Mouse (Mus musculus): ENCODE measurements at regions not wholly inside any gene's neighbourhood (a gene's known extent, or its start where the extent isn't known, plus 50 kb on each side); places are given as distances from the start of the nearest gene placed in this dataset.
A peak's percentile ranks its signal among the peaks of the same experiment; 100 is the strongest.

- no peaks in the 10 kb centered on the region for H3K27me3 ChIP-seq (ENCODE audit: control insufficient read depth, insufficient read depth, low read length, poor library complexity, severe bottlenecking)
- H3K36me3 ChIP-seq (ENCODE audit: control insufficient read depth, insufficient read depth, low read length, poor library complexity, severe bottlenecking), result no peaks in the 10 kb centered on the region
- no peak overlapping the region for H3K9ac ChIP-seq (ENCODE audit: low read depth, poor library complexity, severe bottlenecking)
- H3K4me1 ChIP-seq (ENCODE audit: control insufficient read depth, insufficient read depth, low read length), result peaks cover 5% of the 10 kb centered on the region
- TF ChIP-seq EP300 (IDR thresholded peaks at IDR 0.05; ENCODE audit: insufficient read depth, low read depth, low read length) (peak; percentile 79), POLR2A (IDR thresholded peaks at IDR 0.05; ENCODE audit: insufficient read depth, low read length) (no peak), CTCF (IDR thresholded peaks at IDR 0.05; ENCODE audit: low read depth, low read length) (no peak)
- H3K9me3 ChIP-seq (replicated peaks; ENCODE audit: control insufficient read depth, insufficient read depth, low read length, poor library complexity, severe bottlenecking), result 0 out of 2 replicates have a peak, but pooled peaks cover 2% of the 10 kb centered on the region
- H3K27ac ChIP-seq (ENCODE audit: insufficient read depth, low read length), result peak overlapping the region; percentile 17; the same call in 1 of the 2 replicates
- no peak overlapping the region for H3K4me3 ChIP-seq (ENCODE audit: low read depth, low read length)
Measured at GRCm38 (mm10) chr13:52222315-52223097, 308.6 kb downstream of the Diras2 start.

GRCm38 (mm10) chr13:52223098-52223962 is 307.7 kb downstream of the Diras2 start:
- Histone ChIP-seq H3K36me3 (ENCODE audit: control insufficient read depth, insufficient read depth, low read length, poor library complexity, severe bottlenecking) (no peaks in the 10 kb centered on the region), H3K4me1 (ENCODE audit: control insufficient read depth, insufficient read depth, low read length) (peaks cover 5% of the 10 kb centered on the region), H3K9ac (ENCODE audit: low read depth, poor library complexity, severe bottlenecking) (no peak overlapping the region), H3K27me3 (ENCODE audit: control insufficient read depth, insufficient read depth, low read length, poor library complexity, severe bottlenecking) (no peaks in the 10 kb centered on the region), H3K4me3 (ENCODE audit: low read depth, low read length) (no peak overlapping the region), H3K9me3 (replicated peaks; ENCODE audit: control insufficient read depth, insufficient read depth, low read length, poor library complexity, severe bottlenecking) (0 out of 2 replicates have a peak, but pooled peaks cover 2% of the 10 kb centered on the region), H3K27ac (ENCODE audit: insufficient read depth, low read length) (no peak overlapping the region)
- TF ChIP-seq POLR2A (IDR thresholded peaks at IDR 0.05; ENCODE audit: insufficient read depth, low read length), result no peak
- TF ChIP-seq EP300 (IDR thresholded peaks at IDR 0.05; ENCODE audit: insufficient read depth, low read depth, low read length), result 0 out of 2 replicates have a peak, but pooled peaks have one; percentile 46
- peak; percentile 20 for TF ChIP-seq CTCF (IDR thresholded peaks at IDR 0.05; ENCODE audit: low read depth, low read length)

- TF ChIP-seq POLR2A (IDR thresholded peaks at IDR 0.05; ENCODE audit: insufficient read depth, low read length), result no peak
- TF ChIP-seq CTCF (IDR thresholded peaks at IDR 0.05; ENCODE audit: low read depth, low read length), result no peak
- Histone ChIP-seq H3K9me3 (replicated peaks; ENCODE audit: control insufficient read depth, insufficient read depth, low read length, poor library complexity, severe bottlenecking) (no peaks in the 10 kb centered on the region), H3K4me3 (ENCODE audit: low read depth, low read length) (no peak overlapping the region), H3K27ac (ENCODE audit: insufficient read depth, low read length) (no peak overlapping the region), H3K27me3 (ENCODE audit: control insufficient read depth, insufficient read depth, low read length, poor library complexity, severe bottlenecking) (no peaks in the 10 kb centered on the region), H3K36me3 (ENCODE audit: control insufficient read depth, insufficient read depth, low read length, poor library complexity, severe bottlenecking) (no peaks in the 10 kb centered on the region), H3K9ac (ENCODE audit: low read depth, poor library complexity, severe bottlenecking) (no peak overlapping the region), H3K4me1 (ENCODE audit: control insufficient read depth, insufficient read depth, low read length) (no peaks in the 10 kb centered on the region)
Measured at GRCm38 (mm10) chr13:52233971-52234370, 297.1 kb downstream of the Diras2 start.

GRCm38 (mm10) chr13:52236105-52236504 is 295.0 kb downstream of the Diras2 start:
- Histone ChIP-seq H3K4me3 (ENCODE audit: low read depth, low read length) (no peak overlapping the region), H3K36me3 (ENCODE audit: control insufficient read depth, insufficient read depth, low read length, poor library complexity, severe bottlenecking) (no peaks in the 10 kb centered on the region), H3K27me3 (ENCODE audit: control insufficient read depth, insufficient read depth, low read length, poor library complexity, severe bottlenecking) (no peaks in the 10 kb centered on the region), H3K4me1 (ENCODE audit: control insufficient read depth, insufficient read depth, low read length) (no peaks in the 10 kb centered on the region), H3K9me3 (replicated peaks; ENCODE audit: control insufficient read depth, insufficient read depth, low read length, poor library complexity, severe bottlenecking) (no peaks in the 10 kb centered on the region), H3K27ac (ENCODE audit: insufficient read depth, low read length) (no peak overlapping the region), H3K9ac (ENCODE audit: low read depth, poor library complexity, severe bottlenecking) (no peak overlapping the region)
- TF ChIP-seq EP300 (IDR thresholded peaks at IDR 0.05; ENCODE audit: insufficient read depth, low read depth, low read length), result no peak
- no peak for TF ChIP-seq CTCF (IDR thresholded peaks at IDR 0.05; ENCODE audit: low read depth, low read length)
- TF ChIP-seq POLR2A (IDR thresholded peaks at IDR 0.05; ENCODE audit: insufficient read depth, low read length), result no peak

GRCm38 (mm10) chr13:52239563-52239962 is 291.5 kb downstream of the Diras2 start:
- Histone ChIP-seq H3K9me3 (replicated peaks; ENCODE audit: control insufficient read depth, insufficient read depth, low read length, poor library complexity, severe bottlenecking) (0 out of 2 replicates have a peak, but pooled peaks cover 8% of the 10 kb centered on the region), H3K27ac (ENCODE audit: insufficient read depth, low read length) (no peak overlapping the region), H3K36me3 (ENCODE audit: control insufficient read depth, insufficient read depth, low read length, poor library complexity, severe bottlenecking) (no peaks in the 10 kb centered on the region), H3K27me3 (ENCODE audit: control insufficient read depth, insufficient read depth, low read length, poor library complexity, severe bottlenecking) (no peaks in the 10 kb centered on the region), H3K4me1 (ENCODE audit: control insufficient read depth, insufficient read depth, low read length) (no peaks in the 10 kb centered on the region), H3K9ac (ENCODE audit: low read depth, poor library complexity, severe bottlenecking) (no peak overlapping the region), H3K4me3 (ENCODE audit: low read depth, low read length) (no peak overlapping the region)
- TF ChIP-seq POLR2A (IDR thresholded peaks at IDR 0.05; ENCODE audit: insufficient read depth, low read length) (no peak), CTCF (IDR thresholded peaks at IDR 0.05; ENCODE audit: low read depth, low read length) (no peak), EP300 (IDR thresholded peaks at IDR 0.05; ENCODE audit: insufficient read depth, low read depth, low read length) (no peak)

Data from ES-Bruce4 (cell line).